Mouse (Mus musculus): ENCODE results near the gene Grin3b.

GRCm38 (mm10) chr10:79970415-79971182 is at the start of gene Grin3b:
- TF ChIP-seq MAFK (IDR thresholded peaks at IDR 0.05; ENCODE audit: insufficient read depth, low read depth, low read length) (no peak), HCFC1 (IDR thresholded peaks at IDR 0.05; ENCODE audit: borderline replicate concordance, insufficient read depth, low read length) (no peak), ZNF384 (IDR thresholded peaks at IDR 0.05; ENCODE audit: low read depth, low read length) (no peak)
